ENCODE assay signal across 9 mouse cellular contexts in the genomic region with DNA sequence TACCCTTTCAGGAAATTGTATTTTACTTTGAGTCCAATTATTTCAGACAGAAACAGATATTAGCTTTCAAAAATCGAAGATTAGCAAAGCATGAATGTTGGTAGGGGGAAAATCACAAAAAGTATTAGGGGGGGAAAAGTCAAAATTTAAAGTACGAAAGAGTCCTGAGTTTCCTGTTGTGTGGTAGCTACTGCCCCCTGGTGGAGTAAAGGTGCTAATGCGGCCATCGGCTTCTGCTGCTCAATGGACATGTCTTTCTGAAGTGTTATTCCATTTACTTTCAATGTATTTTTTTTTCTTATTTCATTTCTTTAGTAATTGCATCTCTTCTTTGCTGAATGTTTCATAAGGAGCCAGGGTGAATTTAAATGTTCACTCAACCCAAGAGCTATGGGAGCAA.
DNase-seq lines count a peak whose midpoint lies in the region; ATAC-seq and TF ChIP-seq lines count a peak whose summit lies in the region.
"Had no signal": no experiment of that assay in that cellular context is flagged by ENCODE, and none has a peak within 500 bp of the region (broad histone marks: within the 10 kb centered on the region; RNA-seq: fewer than 3 reads in every experiment).

No protein-coding gene starts in this region.

- H3K9ac ChIP-seq in liver, embryonic 12.5 days = no peak overlapping the region
- H3K9ac ChIP-seq in heart, embryonic 12.5 days = no peak overlapping the region
- H3K9ac ChIP-seq in midbrain, postnatal 0 days (replicated peaks; ENCODE audit: low read length, poor library complexity, severe bottlenecking) = no peak overlapping the region
- H3K9ac ChIP-seq: hindbrain, embryonic 15.5 days had no signal

- no peaks in the 10 kb centered on the region for H3K9me3 ChIP-seq in liver, embryonic 12.5 days (replicated peaks)
- no peaks in the 10 kb centered on the region for H3K9me3 ChIP-seq in heart, embryonic 12.5 days (replicated peaks)
- no peaks in the 10 kb centered on the region for H3K9me3 ChIP-seq in midbrain, postnatal 0 days (ENCODE audit: low read length)
- H3K9me3 ChIP-seq: hindbrain, embryonic 15.5 days had no signal

- 16% methylated on average over 4 of the region's 4 CpGs for WGBS in liver, embryonic 12.5 days (ENCODE audit: insufficient replicate concordance)
- WGBS in heart, embryonic 12.5 days = 17% methylated on average over 4 of the region's 4 CpGs
- 15% methylated on average over 4 of the region's 4 CpGs for WGBS in midbrain, postnatal 0 days

- no peaks in the 10 kb centered on the region for H3K27me3 ChIP-seq in liver, embryonic 12.5 days (replicated peaks)
- no peaks in the 10 kb centered on the region for H3K27me3 ChIP-seq in heart, embryonic 12.5 days (replicated peaks)
- no peaks in the 10 kb centered on the region for H3K27me3 ChIP-seq in midbrain, postnatal 0 days (ENCODE audit: insufficient read depth, low read length)
- H3K27me3 ChIP-seq: hindbrain, embryonic 15.5 days had no signal

- DNase-seq in liver (peak; percentile 63), R1 (ENCODE audit: low read depth, low spot score) (peak; percentile 58)
- peak; percentile 50 to 79 for DNase-seq in layer of hippocampus, postnatal 25 days (ENCODE audit: extremely low spot score in 1 of 2, low spot score in 1 of 2)
- DNase-seq in midbrain, postnatal 0 days (ENCODE audit: low spot score) = peak; percentile 54
- peak; percentile 51 for DNase-seq in thymus, postnatal 0 days (ENCODE audit: low spot score)

- H3K4me3 ChIP-seq in liver, embryonic 12.5 days = no peak overlapping the region
- H3K4me3 ChIP-seq in cortical plate, adult 2 months (ENCODE audit: insufficient read depth, low read length) = no peak overlapping the region
- no peak overlapping the region for H3K4me3 ChIP-seq in heart, embryonic 12.5 days
- H3K4me3 ChIP-seq in midbrain, postnatal 0 days (ENCODE audit: low read depth, low read length) = no peak overlapping the region
- H3K4me3 ChIP-seq: hindbrain, embryonic 15.5 days had no signal

- no peaks in the 10 kb centered on the region for H3K36me3 ChIP-seq in liver, embryonic 12.5 days
- H3K36me3 ChIP-seq in heart, embryonic 12.5 days = no peaks in the 10 kb centered on the region
- no peaks in the 10 kb centered on the region for H3K36me3 ChIP-seq in midbrain, postnatal 0 days (ENCODE audit: insufficient read depth, low read length)
- H3K36me3 ChIP-seq: hindbrain, embryonic 15.5 days had no signal

- H3K27ac ChIP-seq in liver, embryonic 12.5 days = no peak overlapping the region
- H3K27ac ChIP-seq in cortical plate, adult 2 months (ENCODE audit: insufficient read depth, low read length) = no peak overlapping the region
- H3K27ac ChIP-seq in heart, embryonic 12.5 days (ENCODE audit: poor library complexity, severe bottlenecking) = peak overlapping the region; percentile 64; the same call in 1 of the 2 replicates
- no peak overlapping the region for H3K27ac ChIP-seq in midbrain, postnatal 0 days (ENCODE audit: low read depth, low read length)
- H3K27ac ChIP-seq: hindbrain, embryonic 15.5 days had no signal

- ATAC-seq in liver, embryonic 12.5 days = no peak
- ATAC-seq in heart, embryonic 12.5 days (ENCODE audit: insufficient number of reproducible peaks, low FRiP score) = no peak
- no peak for ATAC-seq in midbrain, postnatal 0 days (ENCODE audit: low FRiP score)

- H3K4me1 ChIP-seq in liver, embryonic 12.5 days = no peaks in the 10 kb centered on the region
- no peaks in the 10 kb centered on the region for H3K4me1 ChIP-seq in cortical plate, adult 2 months (ENCODE audit: control insufficient read depth, insufficient read depth, low read length)
- H3K4me1 ChIP-seq in heart, embryonic 12.5 days (replicated peaks) = 0 out of 2 replicates have a peak, but pooled peaks cover 6% of the 10 kb centered on the region
- H3K4me1 ChIP-seq in midbrain, postnatal 0 days (ENCODE audit: insufficient read depth, low read length) = no peaks in the 10 kb centered on the region
- H3K4me1 ChIP-seq: hindbrain, embryonic 15.5 days had no signal

- TF ChIP-seq CTCF in cortical plate, adult 2 months (IDR thresholded peaks at IDR 0.05; ENCODE audit: extremely low read depth, insufficient read depth, low read length) = peak; percentile 79
- TF ChIP-seq CTCF in midbrain, postnatal 0 days (IDR thresholded peaks at IDR 0.05) = peak; percentile 93

- no peak overlapping the region for H3K4me2 ChIP-seq in liver, embryonic 12.5 days
- no peak overlapping the region for H3K4me2 ChIP-seq in heart, embryonic 12.5 days
- H3K4me2 ChIP-seq in midbrain, postnatal 0 days (ENCODE audit: low read depth, low read length, poor library complexity, severe bottlenecking) = no peak overlapping the region
- H3K4me2 ChIP-seq: hindbrain, embryonic 15.5 days had no signal

- TF ChIP-seq POLR2A in cortical plate, adult 2 months (IDR thresholded peaks at IDR 0.05; ENCODE audit: extremely low read depth, insufficient read depth, low read length) = no peak
